Mouse (Mus musculus) E14TG2a.4 (cell line): ENCODE results near the gene Zfp28.

Experiments used
- CTCF ChIP-seq: conservative IDR thresholded peaks from 2 replicates; pipeline ENCODE4 v1.5.1; 2014; ENCODE audit warnings: low read length
- NANOG ChIP-seq: IDR thresholded peaks from 2 replicates; pipeline ENCODE4 v1.6.1; 2014; ENCODE audit warnings: borderline replicate concordance, low read length, mixed read lengths
- POU5F1 ChIP-seq: IDR thresholded peaks from 2 replicates; pipeline ENCODE4 v1.6.1; 2014; ENCODE audit warnings: low read length, borderline replicate concordance

DNA sequence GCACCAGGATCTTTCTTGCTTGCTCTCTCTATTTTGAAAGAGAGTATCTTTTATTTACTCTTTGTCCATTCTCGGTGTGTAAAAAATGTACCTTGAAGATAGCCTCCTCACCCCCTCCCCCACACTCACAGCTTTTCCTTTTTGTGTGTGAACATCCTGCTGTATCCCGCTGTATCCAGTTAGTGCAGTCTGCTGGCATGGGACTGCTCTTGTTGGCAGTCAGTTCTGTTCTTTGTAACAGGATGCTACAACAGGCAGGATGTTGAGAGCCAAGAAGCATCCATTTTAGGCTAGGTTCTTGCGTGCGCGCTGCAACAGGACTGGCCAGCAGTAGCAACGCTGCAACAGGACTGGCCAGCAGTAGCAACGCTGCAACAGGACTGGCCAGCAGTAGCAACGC lies 3.9 kb downstream of the Zfp28 start:
- TF ChIP-seq CTCF: no peak
- TF ChIP-seq NANOG: no peak
- no peak for TF ChIP-seq POU5F1
